Mouse (Mus musculus) monocyte, adult 2 months (primary cell): ENCODE data around the gene Cnn3.

Experiments
- DNase-seq, 2 experiments: peaks; one replicate each; pipeline ENCODE4 v3.0.0; 2022; ENCODE audit warnings: low spot score in 2 of 2, low read depth in 1 of 2

The Cnn3 gene

GRCm38 (mm10) chr3:121448606-121449005 lies 22.3 kb downstream of the Cnn3 start:
- no peak for DNase-seq

- DNase-seq, result no peak
These were observed 23.2 kb downstream of the Cnn3 start for GRCm38 (mm10) chr3:121449527-121449926.

- DNase-seq, result no peak
These were observed 25.1 kb downstream of the Cnn3 start for GRCm38 (mm10) chr3:121451404-121451803.

DNA sequence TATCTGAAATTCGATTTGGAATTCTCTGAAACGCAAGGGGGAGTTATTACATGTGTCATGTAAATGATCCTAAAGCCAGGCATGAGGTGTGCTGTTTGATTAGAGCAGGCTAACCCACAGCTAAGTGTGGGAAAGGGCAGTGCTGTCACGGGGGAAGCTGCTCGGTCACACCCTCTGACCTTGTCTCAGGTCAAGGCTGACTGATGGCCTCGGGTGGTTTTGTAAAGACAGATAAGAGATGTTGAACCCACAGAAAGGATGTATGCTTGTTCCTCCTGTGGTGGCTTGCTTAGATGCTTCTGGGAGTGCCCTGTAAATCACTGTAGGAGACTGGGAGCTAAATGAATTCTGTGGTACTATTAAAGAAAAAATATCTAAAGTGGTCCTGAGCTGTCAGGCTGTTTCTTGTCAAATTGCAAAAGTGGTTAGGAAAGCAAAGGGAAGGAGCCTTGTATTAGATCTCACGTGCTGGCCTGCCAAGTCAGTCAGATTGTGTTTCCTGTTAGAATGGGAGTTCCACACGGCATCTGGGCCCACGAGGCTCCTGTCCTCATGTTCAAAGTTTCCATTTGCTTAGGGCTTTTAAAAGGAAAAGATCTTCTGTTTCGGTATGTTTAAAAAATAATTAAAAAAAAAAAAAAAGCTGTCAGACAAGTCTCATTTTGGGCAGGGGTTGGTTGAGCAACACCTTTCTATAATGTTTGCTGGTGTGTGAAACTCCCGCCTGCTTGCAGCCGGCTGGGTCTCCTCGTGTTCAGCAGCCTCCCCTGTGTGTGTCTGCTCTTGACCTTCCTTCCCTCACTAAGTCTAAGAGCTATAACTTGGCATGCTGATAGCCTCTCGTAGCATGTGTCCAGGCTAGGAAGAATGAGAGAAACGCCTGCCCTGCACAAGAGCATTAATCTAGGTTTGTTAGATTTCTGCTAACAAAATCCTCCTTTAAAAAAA lies 32.5 kb downstream of the Cnn3 start:
- DNase-seq, result no peak

DNA sequence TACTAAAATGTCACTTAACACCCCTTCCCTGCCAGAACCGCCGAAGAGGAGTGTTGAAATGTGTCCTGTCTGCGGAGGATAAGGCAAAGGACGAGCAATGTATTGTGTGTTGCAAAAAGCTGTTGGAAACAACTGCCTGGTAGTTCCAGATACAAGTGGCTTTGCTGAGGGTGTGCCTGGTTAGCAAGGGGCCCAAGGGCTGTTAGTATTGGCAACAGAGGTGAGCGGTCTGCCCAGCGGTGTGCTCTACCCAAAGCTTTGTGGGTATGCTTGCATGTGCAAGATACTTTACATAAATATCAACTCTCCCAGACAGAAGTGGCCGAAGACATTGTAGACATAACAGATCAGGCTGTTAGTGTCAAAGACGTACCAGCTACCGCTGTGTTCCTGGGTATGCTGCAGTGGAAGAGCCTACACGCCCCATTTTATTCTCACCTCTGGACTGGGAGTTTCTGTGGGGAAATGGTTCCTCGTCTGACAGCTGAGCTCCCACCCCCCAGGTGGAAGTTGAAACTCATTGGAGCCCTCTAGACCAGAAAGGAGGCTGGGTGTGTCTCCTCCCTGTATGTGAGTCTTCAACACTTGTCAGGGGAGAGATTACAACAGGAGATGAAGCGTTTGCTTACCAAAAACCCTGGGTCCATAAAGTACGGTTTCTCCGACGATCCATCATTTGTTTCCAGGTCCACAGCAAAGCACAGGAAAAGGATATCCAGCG lies 34.3 kb downstream of the Cnn3 start:
- DNase-seq, result no peak

- no peak for DNase-seq
These were observed 35.2 kb downstream of the Cnn3 start for GRCm38 (mm10) chr3:121461477-121461876.

DNA sequence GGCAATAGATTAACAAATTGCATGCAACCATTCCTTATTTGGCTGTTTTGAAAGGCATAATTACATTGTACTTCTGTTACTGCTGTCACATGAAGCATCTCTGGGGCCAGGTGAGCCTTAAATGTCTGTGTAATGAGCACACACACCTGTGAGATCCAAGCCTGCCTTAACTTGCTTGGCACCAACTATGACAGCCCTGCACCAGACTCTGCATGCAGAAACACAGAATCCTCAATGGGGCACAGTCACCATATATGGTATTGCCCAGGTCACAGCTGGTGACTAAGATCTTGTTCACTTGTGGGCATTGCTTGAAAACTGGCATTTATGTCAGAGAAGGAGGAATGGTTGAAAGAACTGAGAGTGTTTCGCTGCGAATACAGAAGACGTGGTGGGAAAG lies 36.5 kb downstream of the Cnn3 start:
- DNase-seq, result no peak

- DNase-seq, result no peak
These were observed 38.5 kb downstream of the Cnn3 start for GRCm38 (mm10) chr3:121464733-121465305.

DNA sequence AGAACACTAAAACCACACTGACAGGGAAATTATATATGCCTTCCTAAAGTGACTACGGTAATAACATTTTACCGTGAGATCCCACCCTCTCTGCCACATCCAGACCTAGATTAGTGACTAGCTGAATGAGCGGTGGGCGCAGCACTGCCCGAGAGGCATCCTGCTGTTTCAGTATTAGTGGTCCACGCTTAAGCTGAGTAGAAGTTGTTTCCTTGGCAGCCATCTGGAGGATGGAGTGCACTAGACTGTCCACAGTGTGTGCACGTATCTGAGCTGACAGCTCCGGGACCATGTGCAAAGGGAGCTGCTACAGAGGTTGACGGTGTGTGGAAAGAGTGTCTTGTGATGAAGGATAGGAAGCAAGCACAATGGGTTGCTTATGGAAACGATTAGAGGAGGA lies 39.5 kb downstream of the Cnn3 start:
- no peak for DNase-seq

DNA sequence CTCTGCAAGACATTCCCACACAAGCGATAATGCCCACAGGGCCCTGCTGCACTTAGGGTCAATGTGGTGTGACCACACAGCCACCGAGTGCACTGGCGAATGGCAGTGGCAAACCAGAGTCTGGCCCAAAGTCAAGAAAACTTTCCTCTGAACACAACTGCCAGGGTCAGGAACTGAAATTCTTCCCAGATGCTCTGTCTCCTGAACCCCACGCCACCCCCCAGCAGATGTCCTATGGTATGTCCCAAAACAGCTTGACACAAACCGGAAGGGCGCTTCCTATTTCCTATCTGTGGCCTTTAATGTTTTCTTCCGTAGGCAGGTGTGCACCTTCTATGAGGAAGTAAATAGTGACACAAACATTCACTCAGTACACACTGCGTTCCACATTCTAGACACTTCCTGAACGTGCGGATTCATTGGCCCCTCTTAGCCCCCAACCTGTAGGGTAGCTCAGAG lies 40.8 kb downstream of the Cnn3 start:
- DNase-seq, result no peak

GRCm38 (mm10) chr3:121468136-121468535 lies 41.8 kb downstream of the Cnn3 start:
- no peak for DNase-seq

DNA sequence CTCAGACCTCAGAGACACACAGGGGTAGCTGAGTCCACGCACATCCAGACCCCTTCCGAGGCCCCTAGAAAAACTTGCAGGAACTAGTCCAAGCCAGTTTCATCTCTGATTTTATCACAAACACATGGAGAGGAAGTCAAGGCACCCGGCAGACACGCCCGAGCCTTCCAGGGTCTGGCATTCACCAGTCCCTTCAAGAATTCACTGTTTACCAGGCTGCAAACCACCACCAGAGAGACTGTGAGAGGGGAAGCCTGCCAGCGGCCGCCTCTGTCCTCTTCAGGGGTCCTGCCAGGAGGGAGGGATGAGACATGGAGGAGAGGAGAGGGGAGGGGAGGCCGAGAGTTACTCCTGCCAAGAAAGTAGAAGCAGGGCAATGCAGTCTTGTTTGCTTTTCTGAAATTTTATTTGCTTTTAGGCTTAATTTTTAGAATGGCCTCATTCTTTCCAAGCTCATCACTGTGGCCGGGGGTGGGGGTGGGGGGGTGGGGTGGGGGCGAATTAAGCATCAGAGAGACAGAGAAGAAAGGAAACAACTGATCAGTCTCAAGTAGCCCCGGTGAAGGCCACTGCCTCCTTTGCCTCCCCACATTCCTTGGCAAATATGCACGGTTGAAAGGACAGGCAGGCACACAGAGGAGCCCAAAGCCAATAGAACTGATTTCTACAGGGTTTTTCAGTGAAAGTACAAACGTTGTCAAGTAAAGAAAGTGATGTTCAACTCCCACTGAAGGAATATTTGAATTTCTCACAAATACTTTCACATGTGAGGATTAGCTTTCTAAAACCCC lies 43.1 kb downstream of the Cnn3 start:
- no peak for DNase-seq

- DNase-seq, result no peak
These were observed 45.4 kb downstream of the Cnn3 start for GRCm38 (mm10) chr3:121471703-121472102.

GRCm38 (mm10) chr3:121474738-121475137 lies 48.4 kb downstream of the Cnn3 start:
- no peak for DNase-seq

DNA sequence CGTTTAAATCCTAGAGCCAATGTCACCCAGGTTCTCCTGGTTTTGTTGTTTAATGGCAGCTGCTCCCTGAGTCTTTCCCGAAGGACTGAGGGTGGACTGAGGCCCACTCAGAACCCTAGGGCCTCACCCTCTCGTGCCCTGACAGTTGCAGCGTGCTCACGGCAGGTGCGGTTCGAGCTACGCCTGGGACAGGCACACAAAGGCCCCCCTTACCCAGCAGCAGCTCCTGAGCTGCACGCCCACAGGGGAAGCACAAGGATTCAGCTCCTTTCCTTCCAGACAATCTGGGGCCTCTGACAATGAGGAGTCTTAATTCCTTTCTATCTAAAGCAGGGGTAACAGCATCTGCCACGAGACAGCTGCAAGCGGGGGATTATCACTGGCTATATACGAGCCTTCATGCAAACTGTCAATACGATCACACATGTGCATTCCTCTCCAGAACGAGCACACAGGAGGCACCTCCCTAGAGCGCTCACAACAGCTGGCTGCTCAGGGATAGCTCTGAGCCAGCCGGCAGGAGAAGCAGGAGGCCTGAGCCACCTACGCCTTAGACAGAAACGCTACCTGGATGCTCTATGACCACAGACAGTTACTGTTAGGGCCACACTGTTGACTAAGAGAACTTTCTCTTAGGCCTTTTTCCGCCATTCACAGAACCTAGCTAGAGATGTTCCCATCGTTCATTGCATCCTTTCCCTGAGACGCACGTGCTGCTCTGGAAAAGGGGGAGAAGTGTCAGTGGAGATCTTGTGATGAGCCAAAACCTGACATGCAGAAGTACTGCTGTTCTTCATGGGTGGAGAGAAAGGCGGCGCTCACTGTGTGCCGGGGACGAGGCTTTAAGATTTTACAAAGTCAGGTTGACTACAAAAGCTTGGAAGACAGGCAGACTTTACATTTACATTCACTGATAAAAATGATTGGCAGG lies 54.0 kb downstream of the Cnn3 start:
- no peak for DNase-seq

GRCm38 (mm10) chr3:121480961-121481436 lies 54.7 kb downstream of the Cnn3 start:
- no peak for DNase-seq

GRCm38 (mm10) chr3:121481564-121481963 lies 55.3 kb downstream of the Cnn3 start:
- DNase-seq, result no peak

GRCm38 (mm10) chr3:121483266-121484161 lies 57.2 kb downstream of the Cnn3 start:
- no peak for DNase-seq

GRCm38 (mm10) chr3:121485201-121485600 lies 58.9 kb downstream of the Cnn3 start:
- DNase-seq, result no peak
